Mouse (Mus musculus) myocyte (in vitro differentiated cells): ENCODE measurements at regions not wholly inside any gene's neighbourhood (a gene's known extent, or its start where the extent isn't known, plus 50 kb on each side); places are given as distances from the start of the nearest gene placed in this dataset.

Experiments used
- H3K27me3 ChIP-seq: one replicate; pipeline ENCODE4 v1.6.1; 2011; ENCODE audit not compliant: control insufficient read depth, insufficient read depth, insufficient read length
- H3K36me3 ChIP-seq: one replicate; pipeline ENCODE4 v1.6.1; 2011; ENCODE audit not compliant: control insufficient read depth, insufficient read depth
- H3K4me2 ChIP-seq: one replicate; pipeline ENCODE4 v1.6.1; 2011; ENCODE audit warnings: low read depth, control low read depth
- H3K4me3 ChIP-seq: one replicate; pipeline ENCODE4 v1.5.1; 2011; ENCODE audit warnings: mild to moderate bottlenecking, control low read depth, moderate library complexity
- H3K79me2 ChIP-seq: one replicate; pipeline ENCODE4 v1.6.1; 2011; ENCODE audit not compliant: control insufficient read depth, insufficient read depth
- H3ac ChIP-seq: one replicate; pipeline ENCODE4 v1.6.1; 2011; ENCODE audit not compliant: control insufficient read depth, insufficient read length
- CEBPB ChIP-seq: IDR thresholded peaks from 2 replicates; pipeline ENCODE4 v1.6.1; 2011; ENCODE audit warnings: mild to moderate bottlenecking, moderate library complexity; ENCODE audit not compliant: poor library complexity, insufficient read depth, severe bottlenecking
- E2F4 ChIP-seq: IDR thresholded peaks from one replicate; pipeline ENCODE4 v1.6.1; 2011; ENCODE audit warnings: mild to moderate bottlenecking, control low read depth, moderate library complexity; ENCODE audit not compliant: insufficient read depth
- MAX ChIP-seq: IDR thresholded peaks from one replicate; pipeline ENCODE4 v1.6.1; 2011; ENCODE audit warnings: low read depth, mild to moderate bottlenecking, control low read depth
- MYOD1 ChIP-seq, 3 experiments: IDR thresholded peaks; one replicate each; pipeline ENCODE4 v1.6.1; 2011; ENCODE audit warnings: control low read depth in 2 of 3, low read depth in 2 of 3, mild to moderate bottlenecking in 2 of 3, moderate library complexity in 1 of 3; ENCODE audit not compliant: insufficient read length in 2 of 3, control insufficient read depth in 1 of 3
- MYOG ChIP-seq, 3 experiments: IDR thresholded peaks; one replicate each; pipeline ENCODE4 v1.6.1; 2011; ENCODE audit warnings: control low read depth in 2 of 3, low read depth in 2 of 3, mild to moderate bottlenecking in 2 of 3; ENCODE audit not compliant: insufficient read length in 2 of 3, control insufficient read depth in 1 of 3, insufficient read depth in 1 of 3
- POLR2A ChIP-seq: IDR thresholded peaks from one replicate; pipeline ENCODE4 v1.6.1; 2011; ENCODE audit warnings: low read depth, mild to moderate bottlenecking, control low read depth, moderate library complexity; ENCODE audit not compliant: insufficient read length
- POLR2AphosphoS2 ChIP-seq: IDR thresholded peaks from one replicate; pipeline ENCODE4 v1.6.1; 2011; ENCODE audit warnings: low read depth, control low read depth; ENCODE audit not compliant: insufficient read length
- REST ChIP-seq: IDR thresholded peaks from one replicate; pipeline ENCODE4 v1.6.1; 2011; ENCODE audit warnings: mild to moderate bottlenecking, control low read depth, moderate library complexity; ENCODE audit not compliant: insufficient read depth, insufficient read length
- SRF ChIP-seq: IDR thresholded peaks from one replicate; pipeline ENCODE4 v1.6.1; 2011; ENCODE audit warnings: low read depth; ENCODE audit not compliant: control insufficient read depth, insufficient read length
- TCF12 ChIP-seq: IDR thresholded peaks from one replicate; pipeline ENCODE4 v1.6.1; 2011; ENCODE audit warnings: mild to moderate bottlenecking, control low read depth; ENCODE audit not compliant: poor library complexity, insufficient read depth, severe bottlenecking
- TCF3 ChIP-seq: IDR thresholded peaks from one replicate; pipeline ENCODE4 v1.6.1; 2011; ENCODE audit warnings: low read depth, control low read depth; ENCODE audit not compliant: insufficient read length
- USF1 ChIP-seq: IDR thresholded peaks from one replicate; pipeline ENCODE4 v1.6.1; 2011; ENCODE audit warnings: low read depth, mild to moderate bottlenecking, control low read depth, moderate library complexity

GRCm38 (mm10) chr3:20989486-20989970 is 622.6 kb upstream of the Agtr1b start:
- Histone ChIP-seq H3K79me2 (no peaks in the 10 kb centered on the region), H3K4me3 (no peak overlapping the region), H3K4me2 (no peak overlapping the region), H3ac (no peak overlapping the region), H3K36me3 (no peaks in the 10 kb centered on the region), H3K27me3 (no peaks in the 10 kb centered on the region)
- no peak for TF ChIP-seq MYOD1 (IDR thresholded peaks at IDR 0.05; ENCODE audit: control insufficient read depth in 1 of 3, insufficient read length in 2 of 3, low read depth in 2 of 3)
- no peak for TF ChIP-seq REST
- TF ChIP-seq E2F4 = no peak
- no peak for TF ChIP-seq TCF3
- no peak for TF ChIP-seq POLR2A
- no peak for TF ChIP-seq POLR2AphosphoS2
- no peak for TF ChIP-seq USF1
- no peak for TF ChIP-seq TCF12
- no peak for TF ChIP-seq MYOG (IDR thresholded peaks at IDR 0.05; ENCODE audit: control insufficient read depth in 1 of 3, insufficient read depth in 1 of 3, insufficient read length in 2 of 3, low read depth in 2 of 3)
- TF ChIP-seq CEBPB = no peak
- no peak for TF ChIP-seq SRF
- TF ChIP-seq MAX = no peak

- Histone ChIP-seq H3K79me2 (no peaks in the 10 kb centered on the region), H3K4me2 (no peak overlapping the region), H3K36me3 (no peaks in the 10 kb centered on the region), H3ac (no peak overlapping the region), H3K27me3 (no peaks in the 10 kb centered on the region), H3K4me3 (no peak overlapping the region)
- TF ChIP-seq TCF12 = no peak
These were observed 620.0 kb upstream of the Agtr1b start for GRCm38 (mm10) chr3:20986942-20987341.

GRCm38 (mm10) chr3:20986377-20986727 is 619.4 kb upstream of the Agtr1b start:
- Histone ChIP-seq H3K36me3 (no peaks in the 10 kb centered on the region), H3K4me2 (no peak overlapping the region), H3K4me3 (no peak overlapping the region), H3K79me2 (no peaks in the 10 kb centered on the region), H3K27me3 (no peaks in the 10 kb centered on the region), H3ac (no peak overlapping the region)
- TF ChIP-seq MYOD1 (IDR thresholded peaks at IDR 0.05; ENCODE audit: control insufficient read depth in 1 of 3, insufficient read length in 2 of 3, low read depth in 2 of 3) = no peak
- TF ChIP-seq E2F4 = no peak
- TF ChIP-seq TCF3 = no peak
- no peak for TF ChIP-seq CEBPB
- no peak for TF ChIP-seq SRF
- TF ChIP-seq REST = no peak
- TF ChIP-seq MAX = no peak
- TF ChIP-seq TCF12 = no peak
- TF ChIP-seq MYOG (IDR thresholded peaks at IDR 0.05; ENCODE audit: control insufficient read depth in 1 of 3, insufficient read depth in 1 of 3, insufficient read length in 2 of 3, low read depth in 2 of 3) = no peak
- no peak for TF ChIP-seq POLR2A
- TF ChIP-seq POLR2AphosphoS2 = no peak
- no peak for TF ChIP-seq USF1

GRCm38 (mm10) chr3:20985682-20986376 is 618.9 kb upstream of the Agtr1b start:
- no peaks in the 10 kb centered on the region for H3K27me3 ChIP-seq
- H3K36me3 ChIP-seq = no peaks in the 10 kb centered on the region
- TF ChIP-seq POLR2A = no peak
- TF ChIP-seq E2F4 = no peak
- no peak for TF ChIP-seq TCF12
- no peak for TF ChIP-seq MYOG (IDR thresholded peaks at IDR 0.05; ENCODE audit: control insufficient read depth in 1 of 3, insufficient read depth in 1 of 3, insufficient read length in 2 of 3, low read depth in 2 of 3)
- TF ChIP-seq REST = no peak
- TF ChIP-seq POLR2AphosphoS2 = no peak
- no peak for TF ChIP-seq MYOD1 (IDR thresholded peaks at IDR 0.05; ENCODE audit: control insufficient read depth in 1 of 3, insufficient read length in 2 of 3, low read depth in 2 of 3)
- TF ChIP-seq TCF3 = no peak
- no peak for TF ChIP-seq CEBPB
- no peak for TF ChIP-seq MAX
- no peak for TF ChIP-seq USF1
- TF ChIP-seq SRF = no peak
- no peak overlapping the region for H3ac ChIP-seq
- H3K4me2 ChIP-seq = no peak overlapping the region
- H3K4me3 ChIP-seq = no peak overlapping the region
- H3K79me2 ChIP-seq = no peaks in the 10 kb centered on the region

GRCm38 (mm10) chr3:20984146-20984545 is 617.2 kb upstream of the Agtr1b start:
- no peak overlapping the region for H3K4me2 ChIP-seq
- no peak overlapping the region for H3ac ChIP-seq
- no peak for TF ChIP-seq REST
- no peak for TF ChIP-seq E2F4
- TF ChIP-seq MYOD1 (IDR thresholded peaks at IDR 0.05; ENCODE audit: control insufficient read depth in 1 of 3, insufficient read length in 2 of 3, low read depth in 2 of 3) = no peak
- TF ChIP-seq POLR2AphosphoS2 = no peak
- TF ChIP-seq TCF12 = no peak
- no peak for TF ChIP-seq POLR2A
- TF ChIP-seq USF1 = no peak
- TF ChIP-seq MYOG (IDR thresholded peaks at IDR 0.05; ENCODE audit: control insufficient read depth in 1 of 3, insufficient read depth in 1 of 3, insufficient read length in 2 of 3, low read depth in 2 of 3) = no peak
- TF ChIP-seq TCF3 = no peak
- no peak for TF ChIP-seq CEBPB
- TF ChIP-seq MAX = no peak
- TF ChIP-seq SRF = no peak
- no peak overlapping the region for H3K4me3 ChIP-seq
- no peaks in the 10 kb centered on the region for H3K27me3 ChIP-seq
- H3K79me2 ChIP-seq = no peaks in the 10 kb centered on the region
- H3K36me3 ChIP-seq = no peaks in the 10 kb centered on the region
